Mouse (Mus musculus) sigmoid colon, adult 10 weeks (tissue): Measurements from ENCODE around the gene Ccer2. TPM values are rescaled to one million over a fixed set of nuclear protein-coding genes. Genes with fewer than 3 reads are reported as not detected.

Source experiments
- polyA plus RNA-seq: library from polyadenylated mRNA; stranded (reverse); fragments of 350-450 nt; fragmentation: Illumina TruSeq; extraction: RNeasy Lipid Tissue Mini Kit (QIAGEN cat#74804); gene quantifications from one replicate; pipeline ENCODE4 v1.2.3, GENCODE M21; 2014; ENCODE audit warnings: low read depth, low replicate concordance

Gene Ccer2
- polyA plus RNA-seq: not detected

GRCm38 (mm10) chr7:28756079-28756478 is at the start of gene Ccer2:
Ccer2 (plus strand) TSS chr7:28756174.

GRCm38 (mm10) chr7:28716590-28717281 is 39.2 kb upstream of the Ccer2 start, which contains the start of gene Fbxo17:
Fbxo17 (plus strand) TSS chr7:28716804.

GRCm38 (mm10) chr7:28741709-28742438 is 14.1 kb upstream of the Ccer2 start, which contains the start of the genes Mrps12 and Sars2:
Mrps12 (minus strand) TSS chr7:28741820.
Sars2 (plus strand) TSS chr7:28741992.

GRCm38 (mm10) chr7:28766173-28766879 is 10.4 kb downstream of the Ccer2 start, which contains the start of gene Sirt2:
Sirt2 (plus strand) TSS chr7:28766735.

GRCm38 (mm10) chr7:28767462-28767965 is 11.5 kb downstream of the Ccer2 start, which contains the start of gene Nfkbib:
Nfkbib (minus strand) TSS chr7:28767512.

GRCm38 (mm10) chr7:28788307-28789195 is 32.6 kb downstream of the Ccer2 start, which contains the start of gene Rinl:
Rinl (plus strand) TSS chr7:28788969.

GRCm38 (mm10) chr7:28808221-28808941 is 52.4 kb downstream of the Ccer2 start, which contains the start of gene Hnrnpl:
Hnrnpl (plus strand) TSS chr7:28808541.

Other genes starting within 250 kb of the Ccer2 start
- gene Ifnl2, start 245.7 kb upstream of the Ccer2 start, polyA plus RNA-seq: not detected
- gene Ifnl3, start 233.3 kb upstream of the Ccer2 start, polyA plus RNA-seq: not detected
- gene Sycn, start 215.3 kb upstream of the Ccer2 start, polyA plus RNA-seq: 2.4 TPM
- not detected for gene Nccrp1, start 208.9 kb upstream of the Ccer2 start, polyA plus RNA-seq
- gene Samd4b, start 158.0 kb upstream of the Ccer2 start, polyA plus RNA-seq: 11.5 TPM
- 3.4 TPM for gene Pak4, start 158.0 kb upstream of the Ccer2 start, polyA plus RNA-seq
- gene Acp7, start 124.8 kb upstream of the Ccer2 start, polyA plus RNA-seq: not detected
- gene Fbxo27, start 63.3 kb upstream of the Ccer2 start, polyA plus RNA-seq: not detected
- gene Fbxo17, start 39.4 kb upstream of the Ccer2 start, polyA plus RNA-seq: 1.5 TPM
- 12.6 TPM for gene Mrps12, start 14.4 kb upstream of the Ccer2 start, polyA plus RNA-seq
- not detected for gene Sars2, start 14.2 kb upstream of the Ccer2 start, polyA plus RNA-seq
- 17.9 TPM for gene Sirt2, start 10.6 kb downstream of the Ccer2 start, polyA plus RNA-seq
- not detected for gene Nfkbib, start 11.3 kb downstream of the Ccer2 start, polyA plus RNA-seq
- gene Rinl, start 32.8 kb downstream of the Ccer2 start, polyA plus RNA-seq: 1.8 TPM
- gene Hnrnpl, start 52.4 kb downstream of the Ccer2 start, polyA plus RNA-seq: 380 TPM
- 14.0 TPM for gene Ech1, start 69.0 kb downstream of the Ccer2 start, polyA plus RNA-seq
- gene Lgals4, start 77.7 kb downstream of the Ccer2 start, polyA plus RNA-seq: 405 TPM
- gene Lgals7, start 107.7 kb downstream of the Ccer2 start, polyA plus RNA-seq: not detected
- gene Capn12, start 125.2 kb downstream of the Ccer2 start, polyA plus RNA-seq: not detected
- gene Actn4, start 206.2 kb downstream of the Ccer2 start, polyA plus RNA-seq: 55.2 TPM
- 6.2 TPM for gene Eif3k, start 225.7 kb downstream of the Ccer2 start, polyA plus RNA-seq
- gene Map4k1, start 225.9 kb downstream of the Ccer2 start, polyA plus RNA-seq: 0.35 TPM